Mouse (Mus musculus): Measurements from ENCODE around the gene Cux1. TPM values are rescaled to one million over a fixed set of nuclear protein-coding genes. Genes with fewer than 3 reads are reported as not detected.

Gene Cux1
- polyA plus RNA-seq, 1 experiment from 2014 or later, result 64.9 TPM

- Histone ChIP-seq H3K9me3 (replicated peaks; ENCODE audit: control insufficient read depth, low read length) (no peaks in the 10 kb centered on the region), H3K9ac (replicated peaks; ENCODE audit: low read length) (no peak overlapping the region), H3K4me3 (ENCODE audit: low read depth, low read length) (no peak overlapping the region), H3K27ac (replicated peaks; ENCODE audit: low read depth, low read length) (no peak overlapping the region), H3K27me3 (ENCODE audit: control insufficient read depth, insufficient read depth, low read length) (no peaks in the 10 kb centered on the region), H3K4me1 (ENCODE audit: control insufficient read depth, insufficient read depth, low read length) (peaks cover 4% of the 10 kb centered on the region; the same call in 1 of the 2 replicates), H3K4me2 (ENCODE audit: low read depth, low read length) (no peak overlapping the region), H3K36me3 (replicated peaks; ENCODE audit: control insufficient read depth, insufficient read depth, low read depth, low read length) (no peaks in the 10 kb centered on the region)
- DNase-seq (ENCODE audit: low spot score) (no peak), ATAC-seq (replicated peaks; ENCODE audit: insufficient number of reproducible peaks, low FRiP score, low TSS enrichment, low read depth) (no peak)
- 82% methylated on average over 6 of the region's 6 CpGs for WGBS
Observed at GRCm38 (mm10) chr5:136241161-136241560, 326.1 kb downstream of the Cux1 start.

DNA sequence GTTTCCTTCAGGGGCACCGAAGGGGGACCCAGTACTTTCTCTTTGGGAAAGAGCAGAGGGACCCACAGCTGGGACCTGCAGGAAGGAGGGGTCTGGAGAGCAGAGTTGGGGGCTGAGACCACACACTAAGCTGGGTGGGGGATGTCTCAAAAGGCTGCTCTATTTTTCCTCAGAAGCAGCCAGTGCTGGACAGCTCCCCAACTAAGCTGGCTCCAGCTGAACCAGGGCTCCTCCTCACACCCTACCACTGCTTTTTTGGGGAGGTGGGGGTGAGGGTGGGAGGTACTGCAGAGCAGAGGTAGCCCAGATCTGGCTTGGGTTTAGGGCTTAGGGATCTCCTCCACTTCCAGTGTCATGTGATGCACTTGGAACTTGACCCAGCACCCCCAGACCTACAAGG, 326.9 kb downstream of the Cux1 start:
- DNase-seq (ENCODE audit: low spot score), result peak; percentile 54

GRCm38 (mm10) chr5:136237607-136238006, 329.7 kb downstream of the Cux1 start:
- no peaks in the 10 kb centered on the region for H3K27me3 ChIP-seq (ENCODE audit: control insufficient read depth, insufficient read depth, low read length)
- H3K9ac ChIP-seq (replicated peaks; ENCODE audit: low read length), result peak overlapping the region; percentile 43; the same call in 1 of the 2 replicates
- no peaks in the 10 kb centered on the region for H3K9me3 ChIP-seq (replicated peaks; ENCODE audit: control insufficient read depth, low read length)
- H3K4me1 ChIP-seq (ENCODE audit: control insufficient read depth, insufficient read depth, low read length), result peaks cover 4% of the 10 kb centered on the region; the same call in 1 of the 2 replicates
- 2% methylated on average over 19 of the region's 19 CpGs for WGBS
- peak overlapping the region; percentile 27 for H3K4me3 ChIP-seq (ENCODE audit: low read depth, low read length)
- ATAC-seq (replicated peaks; ENCODE audit: insufficient number of reproducible peaks, low FRiP score, low TSS enrichment, low read depth) (no peak), DNase-seq (ENCODE audit: low spot score) (peak; percentile 27)
- no peaks in the 10 kb centered on the region for H3K36me3 ChIP-seq (replicated peaks; ENCODE audit: control insufficient read depth, insufficient read depth, low read depth, low read length)
- peak overlapping the region; percentile 57 for H3K4me2 ChIP-seq (ENCODE audit: low read depth, low read length)
- H3K27ac ChIP-seq (replicated peaks; ENCODE audit: low read depth, low read length), result no peak overlapping the region

More for the DNA sequence above, 326.9 kb downstream of the Cux1 start:
- no peak overlapping the region for H3K4me3 ChIP-seq (ENCODE audit: low read depth, low read length)
- WGBS, result 50% methylated on average over 1 of the region's 1 CpGs
- no peaks in the 10 kb centered on the region for H3K9me3 ChIP-seq (replicated peaks; ENCODE audit: control insufficient read depth, low read length)
- H3K4me2 ChIP-seq (ENCODE audit: low read depth, low read length), result no peak overlapping the region
- H3K4me1 ChIP-seq (ENCODE audit: control insufficient read depth, insufficient read depth, low read length), result peaks cover 4% of the 10 kb centered on the region; the same call in 1 of the 2 replicates
- H3K27ac ChIP-seq (replicated peaks; ENCODE audit: low read depth, low read length), result no peak overlapping the region
- no peak overlapping the region for H3K9ac ChIP-seq (replicated peaks; ENCODE audit: low read length)
- ATAC-seq (replicated peaks; ENCODE audit: insufficient number of reproducible peaks, low FRiP score, low TSS enrichment, low read depth), result no peak
- H3K27me3 ChIP-seq (ENCODE audit: control insufficient read depth, insufficient read depth, low read length), result no peaks in the 10 kb centered on the region
- no peaks in the 10 kb centered on the region for H3K36me3 ChIP-seq (replicated peaks; ENCODE audit: control insufficient read depth, insufficient read depth, low read depth, low read length)

- Histone ChIP-seq H3K4me1 (ENCODE audit: control insufficient read depth, insufficient read depth, low read length) (peaks cover 4% of the 10 kb centered on the region; the same call in 1 of the 2 replicates), H3K4me2 (ENCODE audit: low read depth, low read length) (no peak overlapping the region), H3K27me3 (ENCODE audit: control insufficient read depth, insufficient read depth, low read length) (no peaks in the 10 kb centered on the region), H3K4me3 (ENCODE audit: low read depth, low read length) (no peak overlapping the region), H3K9ac (replicated peaks; ENCODE audit: low read length) (no peak overlapping the region), H3K36me3 (replicated peaks; ENCODE audit: control insufficient read depth, insufficient read depth, low read depth, low read length) (peaks cover under 1% of the 10 kb centered on the region; the same call in 1 of the 2 replicates), H3K27ac (replicated peaks; ENCODE audit: low read depth, low read length) (no peak overlapping the region), H3K9me3 (replicated peaks; ENCODE audit: control insufficient read depth, low read length) (no peaks in the 10 kb centered on the region)
- DNase-seq (ENCODE audit: low spot score) (no peak), ATAC-seq (replicated peaks; ENCODE audit: insufficient number of reproducible peaks, low FRiP score, low TSS enrichment, low read depth) (no peak)
- 86% methylated on average over 5 of the region's 5 CpGs for WGBS
Observed at GRCm38 (mm10) chr5:136236611-136237010, 330.7 kb downstream of the Cux1 start.

GRCm38 (mm10) chr5:136230348-136231035, 336.8 kb downstream of the Cux1 start:
- H3K27me3 ChIP-seq (ENCODE audit: control insufficient read depth, insufficient read depth, low read length), result no peaks in the 10 kb centered on the region
- H3K4me2 ChIP-seq (ENCODE audit: low read depth, low read length), result no peak overlapping the region
- H3K27ac ChIP-seq (replicated peaks; ENCODE audit: low read depth, low read length), result no peak overlapping the region
- no peaks in the 10 kb centered on the region for H3K4me1 ChIP-seq (ENCODE audit: control insufficient read depth, insufficient read depth, low read length)
- H3K4me3 ChIP-seq (ENCODE audit: low read depth, low read length), result no peak overlapping the region
- no peaks in the 10 kb centered on the region for H3K9me3 ChIP-seq (replicated peaks; ENCODE audit: control insufficient read depth, low read length)
- no peak overlapping the region for H3K9ac ChIP-seq (replicated peaks; ENCODE audit: low read length)
- 48% methylated on average over 4 of the region's 4 CpGs for WGBS
- DNase-seq (ENCODE audit: low spot score) (no peak), ATAC-seq (replicated peaks; ENCODE audit: insufficient number of reproducible peaks, low FRiP score, low TSS enrichment, low read depth) (no peak; the same call in 1 of the 2 replicates)
- H3K36me3 ChIP-seq (replicated peaks; ENCODE audit: control insufficient read depth, insufficient read depth, low read depth, low read length), result peaks cover 3% of the 10 kb centered on the region; the same call in 1 of the 2 replicates

DNA sequence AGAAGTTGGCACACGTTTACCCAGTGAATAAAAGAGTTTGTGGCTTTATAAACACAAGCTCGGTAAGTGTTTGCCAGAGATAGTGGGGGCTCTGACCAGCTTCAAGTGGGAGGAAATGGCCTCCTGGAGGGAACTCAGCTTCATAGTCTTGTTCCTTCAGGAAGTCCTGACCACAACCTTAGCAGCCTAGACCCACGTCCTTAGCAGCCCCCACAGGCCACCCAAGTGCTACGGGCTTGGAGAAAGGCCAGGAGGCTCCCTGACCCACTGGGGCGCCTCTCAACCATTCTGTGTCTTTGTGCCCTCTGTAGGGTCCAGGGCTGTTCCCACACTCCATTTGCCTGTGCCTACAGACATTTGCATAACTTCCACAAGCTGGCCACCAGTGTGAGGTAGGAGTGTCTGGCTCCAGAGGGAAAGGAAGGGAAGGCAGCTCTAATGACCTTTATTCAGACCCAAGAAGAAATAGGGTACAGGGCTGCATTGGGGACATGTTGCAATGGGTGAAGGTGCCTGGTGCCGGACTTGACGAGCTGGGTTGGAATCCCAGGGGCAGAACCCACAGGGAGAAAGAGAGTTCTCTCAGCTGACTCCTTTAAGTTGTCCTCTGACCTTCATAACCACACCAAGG, 340.9 kb downstream of the Cux1 start:
- Histone ChIP-seq H3K27ac (replicated peaks; ENCODE audit: low read depth, low read length) (no peak overlapping the region), H3K9me3 (replicated peaks; ENCODE audit: control insufficient read depth, low read length) (no peaks in the 10 kb centered on the region), H3K4me1 (ENCODE audit: control insufficient read depth, insufficient read depth, low read length) (no peaks in the 10 kb centered on the region), H3K36me3 (replicated peaks; ENCODE audit: control insufficient read depth, insufficient read depth, low read depth, low read length) (no peaks in the 10 kb centered on the region; the same call in 1 of the 2 replicates), H3K4me2 (ENCODE audit: low read depth, low read length) (no peak overlapping the region), H3K9ac (replicated peaks; ENCODE audit: low read length) (no peak overlapping the region), H3K27me3 (ENCODE audit: control insufficient read depth, insufficient read depth, low read length) (no peaks in the 10 kb centered on the region), H3K4me3 (ENCODE audit: low read depth, low read length) (no peak overlapping the region)
- ATAC-seq (replicated peaks; ENCODE audit: insufficient number of reproducible peaks, low FRiP score, low TSS enrichment, low read depth) (no peak), DNase-seq (ENCODE audit: low spot score) (no peak)
- 82% methylated on average over 7 of the region's 7 CpGs for WGBS

DNA sequence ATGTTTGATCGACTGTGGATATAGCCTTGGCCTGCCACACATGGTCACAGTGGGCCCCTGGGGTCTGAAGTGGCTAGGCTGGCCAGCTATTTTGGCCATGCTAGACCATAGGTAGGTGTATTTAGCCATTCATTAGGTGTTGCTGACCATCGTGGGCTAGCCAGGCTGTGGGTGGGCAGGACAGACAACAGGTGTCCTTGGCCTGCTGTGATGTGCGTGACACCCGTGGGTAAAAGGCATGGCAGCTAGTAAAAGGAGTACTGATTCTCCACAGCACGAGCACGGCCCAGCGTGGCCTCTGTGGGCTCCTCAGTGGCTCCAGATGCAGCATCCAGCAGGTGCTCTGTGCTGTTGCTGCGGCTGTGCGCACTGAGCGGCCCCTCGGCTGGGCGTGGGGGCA, 348.7 kb downstream of the Cux1 start:
- no peaks in the 10 kb centered on the region; the same call in 1 of the 2 replicates for H3K36me3 ChIP-seq (replicated peaks; ENCODE audit: control insufficient read depth, insufficient read depth, low read depth, low read length)
- 81% methylated on average over 12 of the region's 12 CpGs for WGBS
- DNase-seq (ENCODE audit: low spot score), result no peak

GRCm38 (mm10) chr5:136217932-136218381, 349.3 kb downstream of the Cux1 start:
- no peak for ATAC-seq (replicated peaks; ENCODE audit: insufficient number of reproducible peaks, low FRiP score, low TSS enrichment, low read depth)

More for the DNA sequence above, 348.7 kb downstream of the Cux1 start:
- ATAC-seq (replicated peaks; ENCODE audit: insufficient number of reproducible peaks, low FRiP score, low TSS enrichment, low read depth), result no peak
- no peak overlapping the region for H3K27ac ChIP-seq (replicated peaks; ENCODE audit: low read depth, low read length)
- H3K4me1 ChIP-seq (ENCODE audit: control insufficient read depth, insufficient read depth, low read length), result no peaks in the 10 kb centered on the region
- no peak overlapping the region for H3K4me2 ChIP-seq (ENCODE audit: low read depth, low read length)
- no peak overlapping the region for H3K9ac ChIP-seq (replicated peaks; ENCODE audit: low read length)
- no peak overlapping the region for H3K4me3 ChIP-seq (ENCODE audit: low read depth, low read length)
- H3K9me3 ChIP-seq (replicated peaks; ENCODE audit: control insufficient read depth, low read length), result no peaks in the 10 kb centered on the region
- no peaks in the 10 kb centered on the region for H3K27me3 ChIP-seq (ENCODE audit: control insufficient read depth, insufficient read depth, low read length)

More at GRCm38 (mm10) chr5:136217932-136218381, 349.3 kb downstream of the Cux1 start:
- no peak overlapping the region for H3K4me2 ChIP-seq (ENCODE audit: low read depth, low read length)
- no peaks in the 10 kb centered on the region for H3K27me3 ChIP-seq (ENCODE audit: control insufficient read depth, insufficient read depth, low read length)
- no peak overlapping the region for H3K27ac ChIP-seq (replicated peaks; ENCODE audit: low read depth, low read length)
- H3K9ac ChIP-seq (replicated peaks; ENCODE audit: low read length), result no peak overlapping the region
- H3K36me3 ChIP-seq (replicated peaks; ENCODE audit: control insufficient read depth, insufficient read depth, low read depth, low read length), result no peaks in the 10 kb centered on the region
- no peaks in the 10 kb centered on the region for H3K9me3 ChIP-seq (replicated peaks; ENCODE audit: control insufficient read depth, low read length)
- H3K4me1 ChIP-seq (ENCODE audit: control insufficient read depth, insufficient read depth, low read length), result no peaks in the 10 kb centered on the region
- 70% methylated on average over 4 of the region's 4 CpGs for WGBS
- no peak overlapping the region for H3K4me3 ChIP-seq (ENCODE audit: low read depth, low read length)
- no peak for DNase-seq (ENCODE audit: low spot score)

All from embryonic facial prominence, embryonic 11.5 days (tissue).